Mouse (Mus musculus) adrenal gland, adult 18-20 months (tissue): Measurements from ENCODE around the gene Rab3c. TPM values are rescaled to one million over a fixed set of nuclear protein-coding genes. Genes with fewer than 3 reads are reported as not detected.
A peak's percentile ranks its signal among the peaks of the same experiment; 100 is the strongest.

Source experiments
- DNase-seq, 2 experiments: peaks; one replicate each; pipeline ENCODE4 v3.0.0; 2021 to 2022; ENCODE audit warnings: low spot score in 2 of 2
- total RNA-seq, 2 experiments: library from RNA; stranded (reverse); gene quantifications; 1 replicate in 1 of 2; 2 replicates in 1 of 2; pipeline ENCODE4 v1.2.3; 2021

Rab3c gene
- total RNA-seq, 2 experiments from 2014 or later, result 29.6 to 35.2 TPM

DNA sequence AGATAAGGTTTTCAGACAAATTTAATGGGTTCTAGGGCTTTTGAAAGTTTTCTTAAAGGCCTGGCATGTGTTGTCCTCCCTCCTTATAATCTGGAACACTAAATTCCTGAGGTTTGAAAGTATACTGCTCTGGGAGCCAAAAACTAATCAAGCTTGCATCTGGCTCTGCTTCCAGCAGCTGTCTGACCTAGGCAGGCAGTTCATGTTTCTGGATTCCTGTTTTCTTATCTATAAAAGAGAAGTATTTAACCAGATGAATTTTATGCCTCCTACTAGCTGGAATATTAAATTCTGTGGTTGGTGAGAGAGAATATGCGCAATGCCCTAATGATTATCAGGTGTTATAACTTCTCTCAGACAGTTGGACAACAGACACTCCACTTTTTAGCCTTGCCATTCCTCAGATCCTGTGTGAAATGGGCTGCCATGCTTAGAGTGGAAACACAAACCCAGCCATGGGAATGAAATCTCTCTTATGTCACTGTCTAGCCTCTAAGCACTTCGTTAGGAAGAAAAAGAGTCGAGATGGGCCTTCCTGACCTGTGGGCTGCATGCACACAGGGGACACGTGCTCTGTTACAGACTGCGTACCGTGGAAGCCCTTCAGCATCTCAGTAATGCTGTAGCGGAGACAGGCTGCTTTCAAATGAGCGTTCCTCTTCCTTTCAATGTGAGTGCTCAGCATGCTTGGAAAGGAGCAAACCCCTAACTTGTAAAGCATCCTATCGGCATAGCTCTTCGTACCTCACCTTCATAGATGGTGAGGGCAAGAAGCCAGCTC lies 256.2 kb downstream of the Rab3c start:
- DNase-seq, result no peak

DNA sequence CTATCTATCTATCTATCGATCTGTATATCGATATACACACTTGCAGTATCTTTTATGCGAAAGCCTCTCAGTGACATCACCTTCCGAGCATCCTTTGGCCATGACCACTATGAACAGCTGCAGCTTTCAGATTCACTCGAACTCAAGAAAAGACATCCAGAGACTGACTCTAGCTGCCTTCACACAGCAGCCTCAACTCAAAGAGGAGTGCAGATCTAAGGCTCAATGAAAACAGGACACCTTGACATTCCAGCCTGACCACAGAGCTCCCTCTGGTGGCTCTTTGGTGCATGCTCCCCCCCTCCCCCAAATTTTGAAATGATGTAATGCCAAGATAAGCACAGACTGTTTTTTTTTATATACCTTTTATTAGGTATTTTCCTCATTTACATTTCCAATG lies 257.8 kb downstream of the Rab3c start:
- DNase-seq, result no peak

DNA sequence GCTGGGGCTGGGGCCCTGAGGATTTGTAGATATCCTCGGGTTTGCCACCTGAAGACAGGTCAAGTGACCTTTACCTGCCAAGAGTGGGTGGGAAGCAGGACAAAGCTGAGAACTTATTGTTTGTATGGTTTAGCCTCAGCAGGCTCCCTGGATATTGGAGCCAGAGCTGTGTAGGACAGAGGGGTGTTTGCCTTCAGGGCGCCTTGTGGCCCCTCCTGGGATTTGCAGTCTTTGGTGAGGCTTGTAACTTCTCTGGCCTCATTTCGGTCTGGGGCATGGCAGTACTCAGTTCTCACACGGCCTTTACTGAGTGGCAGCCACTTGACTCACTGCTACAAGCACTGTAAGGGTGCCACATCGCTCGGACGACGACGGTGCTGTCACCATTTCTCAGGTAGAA lies 261.0 kb downstream of the Rab3c start:
- no peak for DNase-seq

DNA sequence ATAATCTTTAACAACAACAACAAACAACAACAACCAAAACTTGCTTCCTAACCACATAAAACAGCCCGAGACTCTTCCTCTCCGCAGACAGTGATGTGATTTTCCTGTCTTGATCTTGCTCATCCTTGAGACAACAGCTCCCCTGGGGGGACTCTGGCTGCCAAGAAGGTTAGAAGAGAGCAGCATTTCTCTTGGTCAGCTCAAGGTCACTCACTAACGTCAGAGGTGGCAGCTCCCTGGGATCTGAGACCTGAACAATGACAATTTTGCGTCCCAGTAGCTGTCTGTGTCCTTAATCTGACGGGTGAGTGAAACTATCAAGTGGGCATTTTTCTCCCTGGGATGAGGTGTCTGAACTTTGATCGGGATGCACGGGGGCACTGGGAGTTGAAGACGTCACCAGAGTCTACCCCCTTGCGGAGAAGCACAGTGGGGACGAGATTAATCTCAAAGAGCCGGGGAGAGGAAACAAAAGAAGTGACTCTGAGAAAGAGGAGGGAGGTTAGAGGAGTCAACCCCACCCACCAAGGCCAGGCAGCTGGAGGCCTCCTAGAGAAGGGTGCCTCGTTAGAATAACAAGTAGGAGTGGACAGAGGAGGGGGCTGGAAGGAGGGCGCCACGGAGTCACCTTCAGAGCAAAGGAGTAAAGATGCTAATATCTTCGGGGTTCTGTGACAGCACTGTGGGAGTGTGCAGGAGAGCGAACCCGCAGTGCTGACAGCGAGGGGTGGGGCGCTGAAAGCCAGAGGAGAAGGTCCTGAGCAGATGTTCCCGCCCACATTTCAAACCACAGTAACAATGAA lies 261.7 kb downstream of the Rab3c start:
- DNase-seq, result peak in 1 of 2 experiments; percentile 18

DNA sequence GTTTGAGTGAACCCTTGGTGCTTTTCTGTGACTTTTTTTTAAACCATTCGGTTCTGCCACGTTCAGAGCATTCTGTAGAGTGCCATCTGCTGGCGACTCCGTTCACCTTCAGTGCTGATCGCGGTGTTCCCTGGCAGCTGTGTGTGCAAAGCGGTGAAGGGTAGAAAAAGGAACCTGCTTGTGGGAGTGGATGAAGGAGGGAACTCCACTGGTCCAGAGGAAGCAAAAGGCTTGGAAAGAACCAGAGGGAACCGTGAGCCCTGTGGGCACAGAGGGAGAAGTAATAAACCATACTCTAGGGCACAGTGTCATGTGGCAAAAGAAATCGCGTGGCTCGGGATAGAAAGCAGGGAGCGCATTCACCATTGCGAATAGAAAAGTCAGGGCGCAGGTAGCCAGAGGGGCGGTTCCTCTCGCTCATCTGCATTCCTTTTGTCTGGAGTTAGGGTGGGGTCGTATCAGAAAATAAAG lies 262.3 kb downstream of the Rab3c start:
- peak; percentile 67 to 72 for DNase-seq

DNA sequence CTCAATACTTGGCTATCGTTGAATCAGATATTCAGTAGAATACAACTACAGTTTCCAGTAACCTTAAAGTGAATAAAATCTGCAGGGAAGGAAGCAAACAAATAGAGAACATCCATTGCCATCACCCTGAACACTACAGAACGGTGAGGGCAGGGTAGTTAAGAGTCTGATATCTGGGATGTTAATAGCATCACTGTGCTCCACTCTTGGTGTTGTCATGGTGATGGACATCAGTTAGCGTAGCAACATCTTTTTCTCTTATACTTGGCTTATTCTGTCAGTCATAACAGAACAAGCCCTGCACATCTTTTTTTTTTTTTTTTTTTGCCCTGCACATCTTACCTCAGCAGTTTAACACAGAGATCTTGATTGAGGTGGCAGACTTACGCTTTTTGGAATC lies 268.8 kb downstream of the Rab3c start:
- DNase-seq, result no peak

DNA sequence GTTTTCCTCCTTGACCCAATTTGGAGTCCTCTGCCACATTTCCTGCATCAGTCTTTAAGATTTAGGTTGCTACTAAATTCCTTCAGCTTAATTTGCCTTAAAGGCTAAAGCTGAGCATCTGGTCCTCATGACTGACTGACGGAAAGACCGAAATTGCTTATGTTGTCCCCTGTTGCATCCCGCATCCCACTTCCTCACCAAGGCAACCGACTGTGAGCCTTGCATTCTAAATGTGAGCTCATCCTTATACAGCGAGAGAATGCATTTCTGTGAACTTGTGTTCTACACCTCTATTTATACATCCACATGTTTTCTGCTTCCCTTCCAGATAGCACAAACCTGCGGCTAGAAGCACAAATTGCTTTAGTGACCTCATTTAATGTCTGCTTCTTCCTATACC lies 269.9 kb downstream of the Rab3c start:
- DNase-seq, result no peak

DNA sequence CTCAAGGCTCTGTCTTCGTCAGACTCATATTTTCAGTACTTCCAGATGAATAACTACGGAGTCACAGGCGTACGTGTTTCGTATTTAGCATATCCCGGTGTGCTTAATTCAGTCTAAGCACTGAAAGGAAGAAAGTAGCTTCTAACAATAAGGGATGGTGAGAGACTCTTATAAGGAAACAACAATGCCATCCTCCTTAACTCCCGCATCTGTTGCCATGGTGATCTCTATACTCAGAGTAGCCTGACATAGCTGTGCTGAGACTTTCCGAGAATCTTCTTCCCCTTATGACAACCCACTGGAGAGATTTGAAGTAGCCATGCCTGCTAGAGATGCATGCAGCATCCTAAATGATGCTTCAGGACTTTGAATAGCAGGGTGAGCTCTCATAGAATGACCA lies 272.3 kb downstream of the Rab3c start:
- no peak for DNase-seq

DNA sequence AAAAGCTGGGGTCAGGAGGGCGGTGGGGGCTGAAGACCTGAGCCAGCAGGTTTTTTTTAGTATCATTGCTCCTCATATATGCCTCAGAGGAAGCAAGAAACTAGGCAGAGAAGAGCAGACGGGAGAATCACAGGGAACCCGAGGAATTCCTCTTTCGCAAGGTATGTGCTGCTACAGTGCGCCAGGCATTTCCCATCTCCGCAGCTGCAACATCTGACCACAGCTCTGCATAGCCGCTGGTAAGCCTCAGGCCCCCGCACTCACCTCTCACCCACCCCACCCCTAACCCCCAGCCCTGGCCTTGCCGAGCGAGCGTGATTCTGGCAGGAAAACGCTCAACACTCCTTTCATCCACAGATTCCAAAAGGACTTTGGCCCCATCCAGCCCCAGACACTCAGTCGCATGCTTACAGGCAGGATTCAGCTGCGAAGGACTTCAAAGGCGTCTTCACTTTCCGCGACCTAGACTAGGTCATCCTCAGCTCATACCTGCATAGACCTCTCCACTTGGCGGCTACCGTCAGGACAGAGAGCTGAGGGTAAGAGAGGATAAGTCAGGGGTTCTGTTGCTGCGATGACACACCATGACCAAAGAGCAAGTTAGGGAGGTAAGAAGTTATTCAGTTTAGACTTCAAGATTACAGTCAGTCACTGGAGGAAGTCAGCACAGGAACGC lies 274.6 kb downstream of the Rab3c start:
- DNase-seq, result no peak

Other genes starting within 250 kb of the Rab3c start
- under 1 TPM; 0.19 to 0.20 TPM for gene Gapt, start 76.2 kb upstream of the Rab3c start, total RNA-seq
- gene Plk2, start 114.0 kb upstream of the Rab3c start, total RNA-seq, result 10 to 100 TPM; 13.0 to 18.0 TPM